Mouse (Mus musculus): ENCODE measurements around the gene Themis2. TPM values are rescaled to one million over a fixed set of nuclear protein-coding genes. Genes with fewer than 3 reads are reported as not detected.

The Themis2 gene
- total and polyA plus RNA-seq, 3 experiments, result 9.3 to 35.7 (median 14.2) TPM

DNA sequence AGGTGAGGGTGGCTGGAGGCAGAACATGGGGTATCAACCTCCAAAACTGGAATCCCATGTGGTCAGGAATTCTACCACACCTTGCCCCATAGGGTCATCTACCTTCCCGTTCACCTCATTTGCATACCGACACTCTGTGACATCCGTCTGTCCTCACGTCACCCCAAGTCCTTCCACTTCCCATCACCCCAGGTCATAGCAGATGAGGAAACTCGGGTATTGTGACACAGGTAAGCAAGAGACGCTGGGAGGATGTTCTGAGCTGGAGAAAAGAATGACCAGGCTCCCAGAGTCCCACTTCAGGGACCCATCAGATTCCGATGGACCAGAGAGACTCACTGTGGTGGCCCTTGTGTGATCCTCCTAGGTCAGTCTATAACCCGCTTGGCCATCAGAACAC lies 1.4 kb downstream of the Themis2 start:
- DNase-seq (ENCODE audit: extremely low read depth), result peak; percentile 74
- H3K27me3 ChIP-seq (replicated peaks), result no peaks in the 10 kb centered on the region
- dilution Hi-C loops (cut with MboI; ENCODE audit: extremely low pct_ligation_motif_present, extremely low pct_unique_long_range_greater_than_20kb, low sequenced_read_pairs), result no loop called here
- H3K9ac ChIP-seq (ENCODE audit: insufficient read depth, low read depth), result peak overlapping the region; percentile 87
- peaks cover 9 to 37% of the 10 kb centered on the region in 2 experiments for H3K4me1 ChIP-seq (ENCODE audit: control insufficient read depth in 1 of 2, insufficient read depth in 2 of 2)
- H3K27ac ChIP-seq (ENCODE audit: insufficient read depth, low read depth), result peak overlapping the region; percentile 45
- H3K4me2 ChIP-seq (ENCODE audit: insufficient read depth, low read depth, poor library complexity, severe bottlenecking), result peak overlapping the region; percentile 87
- in situ Hi-C loops (cut with MboI; ENCODE audit: low pct_ligation_motif_present, low pct_unique_long_range_greater_than_20kb, low sequenced_read_pairs), result no loop called here
- H3K79me2 ChIP-seq (replicated peaks; ENCODE audit: control insufficient read depth, extremely low read depth, insufficient read depth, poor library complexity, severe bottlenecking), result peaks cover 16% of the 10 kb centered on the region
- no peak for TF ChIP-seq ZMIZ1 (IDR thresholded peaks at IDR 0.05; ENCODE audit: low read depth, low read length)
- TF ChIP-seq SIN3A (IDR thresholded peaks at IDR 0.05; ENCODE audit: low read length), result 0 out of 2 replicates have a peak, but pooled peaks have one; percentile 37
- TF ChIP-seq MEF2A (IDR thresholded peaks at IDR 0.05; ENCODE audit: borderline replicate concordance, low read depth, low read length), result no peak; the same call in 1 of the 2 replicates
- peak; percentile 4; the same call in 1 of the 2 replicates for TF ChIP-seq EP300 (IDR thresholded peaks at IDR 0.05; ENCODE audit: low read length)
- TF ChIP-seq MAFK (IDR thresholded peaks at IDR 0.05; ENCODE audit: insufficient replicate concordance, low read length), result no peak
- TF ChIP-seq ZC3H11A (IDR thresholded peaks at IDR 0.05; ENCODE audit: low read depth, low read length), result no peak
- TF ChIP-seq MXI1 (IDR thresholded peaks at IDR 0.05; ENCODE audit: low read depth, low read length), result no peak
- no peak for TF ChIP-seq TCF12 (IDR thresholded peaks at IDR 0.05; ENCODE audit: low read depth, low read length)
- no peak for TF ChIP-seq CHD1 (IDR thresholded peaks at IDR 0.05; ENCODE audit: low read depth, low read length)
- TF ChIP-seq MAZ (IDR thresholded peaks at IDR 0.05; ENCODE audit: low read depth, low read length), result no peak
- no peak for TF ChIP-seq CTCF (conservative IDR thresholded peaks at IDR 0.05 in 1 of 2, IDR thresholded peaks at IDR 0.05 in 1 of 2; ENCODE audit: low read depth in 2 of 2, low read length in 2 of 2)
- peak; percentile 8; the same call in 1 of the 2 replicates for TF ChIP-seq ELF1 (IDR thresholded peaks at IDR 0.05; ENCODE audit: low read depth, low read length)
- no peak for TF ChIP-seq KAT2A (IDR thresholded peaks at IDR 0.05; ENCODE audit: insufficient replicate concordance, low read length)
- TF ChIP-seq POLR2A (IDR thresholded peaks at IDR 0.05; ENCODE audit: low read depth, low read length), result peak; percentile 58
- TF ChIP-seq SMC3 (IDR thresholded peaks at IDR 0.05; ENCODE audit: low read depth, low read length), result no peak
- no peak for TF ChIP-seq RAD21 (IDR thresholded peaks at IDR 0.05; ENCODE audit: low read depth, low read length)
- TF ChIP-seq JUND (conservative IDR thresholded peaks at IDR 0.05; ENCODE audit: low read depth, low read length), result no peak
- TF ChIP-seq GABPA (IDR thresholded peaks at IDR 0.05; ENCODE audit: insufficient replicate concordance, low read depth, low read length), result no peak
- no peak for TF ChIP-seq JUN (IDR thresholded peaks at IDR 0.05; ENCODE audit: insufficient read depth, low read depth, low read length)
- TF ChIP-seq E2F4 (IDR thresholded peaks at IDR 0.05; ENCODE audit: insufficient replicate concordance, low read depth, low read length), result no peak
- no peak for TF ChIP-seq NRF1 (IDR thresholded peaks at IDR 0.05; ENCODE audit: low read depth, low read length)
- no peak for TF ChIP-seq USF1 (IDR thresholded peaks at IDR 0.05; ENCODE audit: low read depth, low read length)
- no peak for TF ChIP-seq RCOR1 (conservative IDR thresholded peaks at IDR 0.05; ENCODE audit: low read depth, low read length)
- no peak for TF ChIP-seq UBTF (IDR thresholded peaks at IDR 0.05; ENCODE audit: low read depth, low read length)
- peak; percentile 41; the same call in 1 of the 2 replicates for TF ChIP-seq ETS1 (conservative IDR thresholded peaks at IDR 0.05; ENCODE audit: low read depth, low read length)
- TF ChIP-seq CHD2 (IDR thresholded peaks at IDR 0.05; ENCODE audit: low read length), result no peak
- no peak for TF ChIP-seq MYC (IDR thresholded peaks at IDR 0.05; ENCODE audit: low read depth, low read length)
- 0 out of 2 replicates have a peak, but pooled peaks have one; percentile 9 for TF ChIP-seq IRF4 (IDR thresholded peaks at IDR 0.05; ENCODE audit: low read depth, low read length)
- TF ChIP-seq NELFE (IDR thresholded peaks at IDR 0.05; ENCODE audit: low read depth, low read length), result no peak
- TF ChIP-seq ZNF384 (IDR thresholded peaks at IDR 0.05; ENCODE audit: low read depth, low read length), result no peak
- no peak for TF ChIP-seq PAX5 (IDR thresholded peaks at IDR 0.05; ENCODE audit: low read length)
- TF ChIP-seq USF2 (conservative IDR thresholded peaks at IDR 0.05; ENCODE audit: low read depth, low read length), result no peak
- no peak; the same call in 1 of the 2 replicates for TF ChIP-seq HCFC1 (IDR thresholded peaks at IDR 0.05; ENCODE audit: low read depth, low read length)
- peak overlapping the region; percentile 74 to 83 (median 81) for H3K4me3 ChIP-seq (replicated peaks in 1 of 3; ENCODE audit: low read depth in 2 of 3, low read length in 2 of 3, poor library complexity in 1 of 3)
- H3K36me3 ChIP-seq (replicated peaks in 1 of 2; ENCODE audit: control insufficient read depth in 1 of 2, insufficient read depth in 1 of 2, low read length in 1 of 2), result peaks cover 19 to 31% of the 10 kb centered on the region in 2 experiments
- no peaks in the 10 kb centered on the region for H3K9me3 ChIP-seq (replicated peaks; ENCODE audit: low read length)

Measured in CH12.LX (cell line).